Mouse (Mus musculus) kidney, adult 18-20 months (tissue): Measurements from ENCODE around the gene Cd96.
"Not testable (repeated sequence)": the region's sequence is repeated elsewhere in the genome, so short reads cannot be mapped to it uniquely, and the experiment has no call there.

ENCODE experiments used
- DNase-seq: peaks from one replicate; pipeline ENCODE4 v3.0.0; 2021

Gene Cd96

DNA sequence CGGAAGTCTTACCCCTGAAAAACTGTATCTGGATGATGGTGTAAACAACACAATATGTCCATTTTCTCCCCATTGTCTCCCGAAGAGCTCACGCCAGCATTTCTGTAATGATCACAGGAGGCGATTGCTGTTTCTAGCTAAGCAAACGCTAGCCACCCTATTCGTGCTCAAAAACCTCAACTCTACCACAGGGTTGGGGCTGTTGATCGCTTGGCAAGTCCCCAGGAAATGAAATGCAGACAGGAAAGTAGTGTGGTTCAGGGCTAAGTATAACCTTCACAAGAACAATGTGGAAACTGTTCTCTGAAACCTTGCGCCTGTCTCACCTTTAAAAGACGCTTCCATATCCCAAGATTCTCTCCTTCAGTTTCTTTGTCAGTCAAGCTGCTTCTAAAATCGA is at the start of gene Cd96:
Gene Cd96 (minus strand): TSS at position 232 of the 400 bp plus-strand sequence.
- DNase-seq, result no peak

DNA sequence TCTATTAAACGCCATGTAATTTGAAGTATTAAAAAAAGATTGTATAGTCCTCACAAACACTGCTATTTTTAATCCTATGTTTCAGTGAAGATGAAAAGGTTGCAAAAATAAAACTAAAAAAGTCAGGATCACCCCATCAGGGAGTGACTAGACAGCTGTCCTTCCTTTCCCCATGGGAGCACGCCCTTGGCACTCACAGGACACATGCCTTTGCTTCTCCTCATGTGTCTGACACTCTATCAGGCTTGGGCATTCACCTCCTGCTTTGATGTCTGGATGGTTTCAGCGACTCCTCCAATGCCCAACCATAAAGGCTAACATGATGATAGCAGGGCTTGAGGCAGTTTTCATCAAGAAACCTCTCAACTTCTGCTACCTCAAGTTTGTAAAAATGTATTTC is 46.9 kb upstream of the Cd96 start:
- DNase-seq, result no peak

DNA sequence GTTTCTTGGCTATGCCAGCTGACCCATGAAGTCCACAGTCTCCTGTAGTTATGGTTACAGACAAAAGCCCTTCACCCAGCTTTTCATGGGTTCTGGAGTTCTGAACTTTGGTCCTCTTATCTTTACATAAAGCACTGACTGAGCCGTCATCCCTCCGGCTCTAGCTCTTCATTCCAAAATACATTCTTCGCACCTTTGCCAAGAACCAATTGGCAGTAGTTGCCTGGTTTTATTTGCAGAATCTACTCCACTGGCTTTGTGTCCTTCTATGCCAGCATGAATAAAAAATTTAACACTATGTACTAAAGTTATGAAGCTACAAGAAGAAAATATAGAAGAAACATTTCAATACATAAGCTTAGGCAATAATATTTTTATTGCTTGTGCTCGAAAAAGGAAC is 45.3 kb upstream of the Cd96 start:
- DNase-seq, result no peak

DNA sequence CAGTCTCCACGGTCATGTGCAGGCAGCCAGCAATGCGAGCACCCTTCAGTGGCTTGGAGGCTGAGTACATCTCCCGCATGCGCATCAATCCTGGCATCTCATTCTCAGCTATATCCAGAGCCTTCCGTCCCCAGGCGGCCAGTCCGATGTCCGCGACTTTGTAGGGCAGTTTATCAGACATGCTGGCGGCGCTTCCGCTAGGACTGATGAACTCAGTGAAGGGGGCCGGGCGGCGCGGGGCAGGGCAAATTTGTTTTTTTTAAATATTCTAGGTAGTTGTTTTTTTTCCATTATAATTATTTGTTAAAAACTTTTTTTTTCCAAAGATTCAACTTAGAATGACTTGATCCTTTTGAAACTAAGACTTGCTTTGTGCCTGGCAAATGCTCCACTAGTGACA is 34.8 kb upstream of the Cd96 start, which contains the start of gene Gm4737:
Gene Gm4737 (minus strand): TSS at position 246 of the 400 bp plus-strand sequence.
- not testable (repeated sequence) for DNase-seq

DNA sequence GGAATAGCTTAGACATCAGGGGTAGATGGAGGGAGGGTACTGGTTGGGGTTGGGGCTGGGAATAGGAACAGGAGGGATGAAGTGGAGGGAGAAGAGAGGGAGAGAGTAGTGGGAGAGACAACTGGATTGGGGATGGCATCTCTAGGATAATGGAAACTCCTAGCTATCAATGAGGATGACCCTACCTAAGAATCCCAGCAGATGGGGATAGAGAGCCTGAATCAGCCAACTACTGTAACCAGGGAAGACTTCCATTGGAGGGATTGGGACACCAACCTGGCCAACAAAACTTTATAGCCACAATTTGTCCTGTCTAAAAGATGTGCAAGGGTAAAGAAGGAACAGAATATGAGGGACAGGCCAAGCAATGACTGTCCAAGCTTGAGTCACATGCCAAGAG is 31.1 kb upstream of the Cd96 start:
- DNase-seq, result no peak

DNA sequence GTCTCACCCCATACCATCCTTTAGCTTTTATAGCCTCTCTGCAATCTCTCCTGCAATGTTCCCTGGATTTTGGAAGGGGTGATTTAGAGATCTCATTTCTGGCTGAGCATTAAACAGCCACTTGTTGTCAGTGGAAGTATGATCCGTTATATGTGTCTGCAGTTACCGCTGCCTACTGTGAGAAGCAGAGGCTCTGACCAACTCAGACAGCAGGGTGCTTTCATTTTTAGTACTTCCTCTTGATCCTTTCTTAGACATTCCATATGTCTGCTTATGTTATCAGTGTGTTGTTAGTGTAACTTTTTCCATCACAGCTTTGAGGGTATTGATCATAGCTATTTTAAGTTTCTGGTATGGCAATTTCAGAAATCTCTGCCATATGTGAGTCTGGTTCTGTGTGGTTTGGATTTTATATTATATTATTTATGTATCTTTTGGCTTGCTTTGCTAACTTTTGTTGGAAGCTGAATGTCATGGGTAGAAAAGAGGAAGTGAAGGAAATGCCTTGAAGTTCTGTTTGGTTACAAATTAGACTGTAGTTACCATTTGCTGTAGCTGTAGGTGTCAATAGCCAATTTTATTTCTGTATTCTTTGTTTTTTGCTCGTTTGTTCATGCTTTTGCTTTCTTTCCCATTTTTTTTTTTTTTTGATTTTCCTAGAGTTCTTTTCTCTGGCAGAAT is 28.8 kb upstream of the Cd96 start:
- no peak for DNase-seq

DNA sequence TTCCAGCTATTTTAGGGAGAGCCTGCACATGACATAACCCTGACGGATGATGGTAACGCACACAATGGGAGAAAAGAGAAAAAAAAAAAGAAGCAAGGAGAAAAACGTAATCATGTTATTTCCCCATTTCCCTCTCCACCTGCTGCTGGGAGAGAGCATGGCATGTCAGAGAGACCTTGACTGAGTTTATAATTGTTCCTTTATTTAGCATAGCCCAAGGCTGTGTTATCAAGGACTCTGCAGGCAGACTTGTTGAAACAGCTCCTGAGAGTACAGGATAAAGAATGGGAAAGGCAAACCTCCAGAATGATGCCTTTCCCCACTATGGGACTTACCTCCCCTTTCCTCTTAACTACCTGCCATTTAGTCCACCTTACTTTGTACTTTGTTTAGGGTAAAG is 26.9 kb upstream of the Cd96 start:
- no peak for DNase-seq

DNA sequence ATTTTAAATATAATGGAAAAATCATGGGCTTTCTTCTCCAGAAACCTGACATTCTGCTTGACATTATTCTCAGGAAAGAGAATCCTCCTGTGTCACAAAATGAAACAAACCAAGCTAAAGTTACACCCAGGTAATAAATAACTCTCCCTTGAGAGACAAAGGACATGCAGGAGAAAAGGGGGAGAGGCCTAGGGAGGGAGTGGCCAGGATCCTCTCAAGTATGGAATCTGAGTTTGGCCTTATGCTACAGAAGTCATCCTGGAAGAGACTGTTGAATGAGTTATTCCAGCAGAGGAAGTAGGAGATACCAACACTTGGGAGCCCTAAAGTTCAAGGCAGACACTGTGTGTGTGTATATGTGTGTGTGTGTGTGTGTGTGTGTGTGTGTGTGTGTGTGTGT is 2.2 kb upstream of the Cd96 start:
- no peak for DNase-seq

DNA sequence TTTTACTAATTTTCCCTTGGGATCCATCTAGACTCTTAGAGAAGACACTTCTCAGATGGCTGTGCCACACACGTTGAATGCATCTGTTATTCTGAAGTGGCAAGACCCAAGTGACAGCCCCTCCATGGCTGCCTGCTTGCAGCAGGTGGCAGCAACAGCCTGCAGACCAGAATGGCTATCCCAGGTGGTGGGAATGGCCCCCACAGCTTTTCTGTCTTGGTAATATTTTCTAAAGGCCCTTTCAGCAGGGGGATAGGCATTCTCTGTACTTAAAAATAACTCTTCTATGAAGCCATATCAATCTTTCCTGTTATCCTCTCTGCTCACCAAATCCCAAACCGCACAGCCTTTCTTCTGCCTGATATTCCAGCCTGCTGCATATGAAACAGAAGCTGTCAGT is 1.4 kb upstream of the Cd96 start:
- DNase-seq, result no peak

DNA sequence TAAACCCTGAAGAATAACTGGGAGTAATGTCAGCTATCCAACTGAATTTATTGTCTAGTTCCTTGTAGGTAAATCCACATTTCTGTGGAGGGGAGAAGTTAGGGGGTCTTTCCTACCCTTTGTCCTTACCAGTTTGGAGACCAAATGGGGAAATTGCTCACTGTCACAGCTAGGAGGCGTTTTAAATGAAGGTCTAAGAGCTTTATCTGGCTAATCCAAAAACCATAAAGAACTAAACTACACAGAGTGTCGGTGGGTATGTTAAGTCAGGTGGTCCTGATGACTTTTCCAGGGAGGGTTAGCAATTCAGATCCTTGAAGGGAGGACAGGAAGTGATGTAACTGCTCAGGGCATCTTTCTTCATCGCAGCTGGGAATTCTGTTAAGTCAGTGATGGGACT is 556 bp upstream of the Cd96 start:
- DNase-seq, result no peak

DNA sequence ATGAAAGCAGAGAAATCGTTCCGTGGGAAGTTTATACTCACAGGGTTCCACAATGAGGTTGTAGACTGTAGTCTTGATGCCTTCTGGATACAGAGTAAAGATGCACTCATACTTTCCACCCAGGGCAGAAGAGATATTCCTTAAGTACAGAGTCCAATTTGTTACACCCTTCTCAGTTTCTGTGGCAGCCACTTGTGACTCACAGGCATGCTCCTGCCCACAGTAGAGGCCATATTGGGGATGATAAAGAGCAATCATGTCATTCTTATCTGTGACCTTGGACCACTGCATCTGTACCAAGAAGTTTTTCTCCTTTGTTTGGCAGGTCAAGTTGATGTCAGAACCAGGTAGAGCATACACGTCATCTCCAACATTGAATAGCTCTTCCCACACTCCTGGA is 2.4 kb downstream of the Cd96 start:
- no peak for DNase-seq

DNA sequence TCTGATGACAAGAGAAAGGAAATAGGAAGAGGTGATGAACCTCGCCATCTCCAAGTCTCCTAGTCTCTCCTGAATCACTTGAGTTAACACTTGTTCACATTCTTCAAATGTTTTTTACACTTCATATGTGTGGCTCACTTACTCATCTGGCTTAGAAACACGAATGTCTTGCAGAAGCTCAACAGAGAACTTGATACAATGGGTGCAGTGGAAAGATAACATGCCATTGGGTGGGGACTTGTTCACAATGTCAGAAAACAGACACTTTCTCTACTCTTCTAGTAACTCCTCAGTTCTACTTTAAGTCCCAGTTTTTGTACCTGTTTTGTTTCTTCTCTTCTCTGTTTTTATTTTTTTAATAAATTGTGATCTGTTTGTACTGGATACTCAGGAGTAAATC is 5.3 kb downstream of the Cd96 start:
- no peak for DNase-seq

DNA sequence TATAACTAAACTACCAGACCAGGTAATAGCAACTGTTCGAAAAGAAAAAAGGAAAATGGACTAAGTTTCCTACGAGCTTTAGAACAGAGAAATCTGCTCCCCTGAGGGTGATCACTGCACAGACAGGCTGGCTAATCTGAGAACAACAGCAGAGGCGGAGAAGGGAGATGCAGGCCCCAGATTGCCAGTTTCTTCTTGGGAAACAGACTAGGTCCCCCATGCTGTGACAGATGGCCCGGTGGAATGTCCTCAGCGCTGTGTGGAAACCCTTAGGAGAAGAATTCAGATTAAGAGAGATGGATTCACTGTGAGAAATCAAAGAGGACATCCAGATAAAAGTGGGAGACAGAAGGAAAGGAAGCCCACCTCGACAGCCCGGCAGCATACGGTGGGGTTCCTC is 10.5 kb downstream of the Cd96 start:
- DNase-seq, result no peak

DNA sequence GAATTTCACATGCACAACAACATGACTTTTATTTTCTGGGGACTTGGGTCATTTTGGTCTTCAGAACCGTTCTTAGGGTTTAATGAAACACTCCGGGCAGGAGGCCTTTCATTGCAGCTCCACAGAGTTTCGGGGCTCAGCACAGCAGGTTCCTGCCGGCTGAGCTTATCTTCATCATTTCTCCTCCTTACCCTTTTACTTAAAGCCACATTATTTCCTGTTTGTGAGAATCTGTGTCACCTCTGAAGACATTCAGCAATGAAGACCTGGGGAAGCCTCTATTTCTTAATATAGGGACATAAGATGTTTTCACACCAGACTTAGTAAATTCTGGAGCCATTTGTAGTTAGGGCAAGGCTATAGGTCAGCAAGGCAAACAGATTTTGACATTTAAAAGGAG is 12.6 kb downstream of the Cd96 start:
- DNase-seq, result no peak

DNA sequence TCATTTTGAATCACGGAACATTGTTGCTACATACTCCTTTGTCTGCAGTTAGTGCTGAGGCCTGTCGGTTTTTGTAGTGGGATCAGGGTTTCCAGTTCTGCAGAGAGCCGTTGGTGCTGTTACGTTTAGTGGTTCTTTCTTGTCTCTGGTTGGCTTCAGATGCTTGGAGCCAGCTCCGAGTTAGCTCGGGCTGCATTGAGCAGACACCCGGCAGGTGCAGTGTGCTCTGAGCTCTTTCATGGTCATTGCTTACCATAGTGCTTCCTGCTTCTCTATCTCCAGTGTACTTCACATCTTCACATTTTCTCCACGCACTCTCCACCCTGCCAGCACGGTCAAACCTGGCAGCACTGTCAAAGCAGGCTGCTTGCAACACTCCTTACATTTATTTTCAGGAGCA is 15.6 kb downstream of the Cd96 start:
- DNase-seq, result no peak

DNA sequence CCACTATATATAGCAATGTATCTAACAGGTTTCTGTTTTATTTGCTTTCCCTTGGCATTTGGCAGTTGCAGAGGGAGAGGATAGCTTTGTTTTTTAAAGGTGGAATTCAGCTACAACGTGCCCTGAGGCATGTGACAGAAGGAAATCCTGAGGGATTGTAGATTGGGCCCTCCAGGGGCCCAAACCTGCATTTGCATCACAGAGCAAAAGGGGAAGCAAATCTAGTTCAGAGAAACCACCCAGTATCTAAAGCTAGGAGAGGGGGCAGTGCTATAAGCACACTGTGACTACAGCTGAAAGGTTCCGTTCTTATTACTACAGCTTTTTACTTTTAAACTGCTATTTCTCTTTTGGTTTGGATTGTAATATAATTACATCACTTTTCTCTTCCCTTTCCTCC is 18.3 kb downstream of the Cd96 start:
- no peak for DNase-seq

DNA sequence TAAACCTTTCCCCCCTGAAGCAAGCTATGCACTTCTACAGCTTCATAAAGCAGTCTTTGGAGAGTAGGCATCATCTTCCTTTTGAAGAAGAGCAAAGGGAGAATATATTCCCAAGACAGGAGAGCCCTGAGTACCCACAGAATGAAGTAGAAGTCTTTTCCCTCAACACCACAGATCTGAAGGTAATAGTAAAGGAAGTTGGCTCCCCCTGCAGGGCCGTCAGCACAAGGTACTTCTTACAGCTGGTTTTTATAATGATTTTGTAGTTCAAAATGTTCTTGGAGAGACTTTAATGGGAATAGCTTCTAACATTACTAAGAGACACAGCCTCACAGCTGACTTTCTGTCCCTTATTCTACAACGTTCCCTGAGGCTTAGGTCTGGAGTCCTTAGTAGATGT is 19.8 kb downstream of the Cd96 start:
- DNase-seq, result peak; percentile 21

DNA sequence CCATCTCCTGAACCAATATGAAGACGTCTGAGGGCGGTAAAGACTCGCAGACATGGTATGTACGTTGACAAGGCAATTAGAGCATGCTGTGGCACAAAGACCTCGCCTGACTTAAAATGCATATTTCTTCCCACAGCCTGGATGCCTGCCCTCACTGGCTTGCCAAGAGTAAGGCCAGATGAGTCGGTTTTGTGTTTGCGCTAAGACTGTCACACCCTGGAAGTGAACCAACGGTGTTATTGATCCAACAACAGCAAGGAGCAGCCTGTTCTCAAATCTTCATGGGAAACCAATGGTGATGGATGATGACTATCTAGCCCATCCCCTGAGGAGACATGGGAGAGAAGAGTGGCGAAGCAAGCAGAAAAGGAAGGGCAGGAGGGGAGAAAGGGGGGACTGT is 22.6 kb downstream of the Cd96 start:
- no peak for DNase-seq

DNA sequence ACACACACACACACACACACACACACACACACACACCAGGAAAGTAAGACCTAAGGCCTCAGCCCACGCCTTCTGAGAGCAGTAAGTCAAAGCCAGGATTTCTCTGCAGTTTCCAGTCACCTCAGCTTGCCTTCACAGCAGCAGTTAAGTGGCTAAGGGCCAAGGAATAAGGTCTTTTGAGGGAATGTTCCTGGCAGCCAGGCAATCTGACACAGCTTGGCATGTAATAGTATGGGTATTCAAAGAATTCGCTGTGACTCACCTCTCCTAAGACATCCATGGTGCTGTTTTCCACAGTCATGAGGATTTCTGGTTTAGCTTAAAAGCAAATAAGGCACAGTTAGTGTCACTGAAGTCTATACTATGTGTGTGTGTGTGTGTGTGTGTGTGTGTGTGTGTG is 25.6 kb downstream of the Cd96 start:
- DNase-seq, result peak; percentile 30

DNA sequence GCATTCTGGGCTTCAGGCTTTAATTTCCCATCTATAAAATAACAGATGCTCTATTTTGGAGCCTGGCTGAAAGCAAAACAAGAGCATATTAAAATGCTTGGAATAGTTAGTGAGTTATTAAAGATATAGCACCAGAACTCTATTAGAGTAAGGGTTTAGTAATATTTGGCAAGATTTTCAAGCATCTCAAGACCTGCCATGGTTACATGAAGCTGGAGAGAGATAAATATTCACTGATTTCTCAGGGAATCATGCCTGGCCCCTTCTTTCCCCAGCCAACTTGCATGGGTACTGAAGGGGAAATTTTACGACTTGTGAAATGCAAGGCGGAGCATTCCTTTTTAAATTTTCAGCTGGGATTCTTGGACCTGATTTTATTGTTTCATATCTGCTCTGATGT is 27.1 kb downstream of the Cd96 start:
- DNase-seq, result no peak

DNA sequence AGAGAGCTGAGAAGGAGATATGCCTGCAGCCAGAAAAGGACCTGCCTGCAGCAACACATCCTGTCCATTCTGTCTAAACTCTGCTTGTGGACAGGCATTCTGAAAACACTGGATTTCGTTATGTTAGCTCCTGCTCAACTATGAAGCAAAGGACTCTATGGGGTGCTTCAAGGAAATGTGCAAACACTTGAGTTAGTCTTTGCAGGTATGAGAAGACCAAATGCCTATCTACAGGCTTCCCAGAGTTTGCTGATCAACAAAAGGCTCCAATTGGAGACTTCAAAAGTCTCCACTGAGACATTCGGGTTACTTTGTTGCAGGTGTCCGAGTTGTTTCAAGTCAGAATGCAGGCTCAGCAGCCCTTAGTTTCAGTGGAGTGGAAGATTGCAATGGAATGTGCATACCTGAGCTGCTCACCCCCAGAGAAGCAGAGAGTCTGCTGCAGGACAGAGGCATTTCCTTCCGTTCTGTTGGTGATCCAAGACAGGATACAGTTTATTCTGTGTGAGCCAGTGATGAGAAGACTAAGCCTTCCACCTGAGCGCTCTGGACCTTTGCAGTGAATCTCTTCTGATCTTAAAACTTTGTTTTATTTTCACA is 33.1 kb downstream of the Cd96 start:
- DNase-seq, result no peak

DNA sequence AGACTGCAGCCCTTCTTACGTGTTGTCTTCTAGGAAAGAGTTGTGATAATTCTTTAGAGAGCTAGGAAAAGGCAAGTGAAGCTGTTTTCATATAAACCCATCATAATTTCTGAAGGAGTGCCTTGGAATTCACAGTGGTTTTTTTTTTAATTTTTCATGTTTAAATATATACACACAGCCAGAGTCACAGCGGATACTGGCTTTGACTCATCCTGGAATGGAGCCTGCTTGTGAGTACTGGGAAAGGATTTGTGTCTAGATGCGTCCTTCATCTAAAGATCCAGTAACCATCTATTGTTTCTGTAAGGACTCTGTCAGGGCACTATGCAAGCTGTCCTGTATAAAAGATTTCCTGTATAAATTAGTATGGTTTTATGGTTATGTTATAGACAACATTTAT is 52.1 kb downstream of the Cd96 start:
- no peak for DNase-seq

DNA sequence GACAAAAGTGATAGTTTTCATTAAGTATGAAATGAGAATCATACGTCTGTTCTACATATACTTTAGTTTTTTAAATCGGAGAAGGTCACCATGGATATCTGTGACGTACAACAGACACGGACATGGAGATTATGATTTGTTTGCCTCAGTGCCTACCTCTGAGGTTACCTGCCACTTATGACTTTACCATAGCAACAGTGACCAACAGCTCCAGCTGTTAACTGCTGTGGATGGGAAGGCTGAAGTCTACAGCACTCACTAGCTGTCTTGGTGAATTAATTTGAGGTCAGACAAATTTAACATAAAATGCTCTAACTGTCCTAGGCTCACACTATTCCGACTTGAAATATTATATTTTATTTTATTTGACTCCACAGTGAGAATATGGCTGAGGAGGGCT is 56.8 kb downstream of the Cd96 start:
- DNase-seq, result no peak

DNA sequence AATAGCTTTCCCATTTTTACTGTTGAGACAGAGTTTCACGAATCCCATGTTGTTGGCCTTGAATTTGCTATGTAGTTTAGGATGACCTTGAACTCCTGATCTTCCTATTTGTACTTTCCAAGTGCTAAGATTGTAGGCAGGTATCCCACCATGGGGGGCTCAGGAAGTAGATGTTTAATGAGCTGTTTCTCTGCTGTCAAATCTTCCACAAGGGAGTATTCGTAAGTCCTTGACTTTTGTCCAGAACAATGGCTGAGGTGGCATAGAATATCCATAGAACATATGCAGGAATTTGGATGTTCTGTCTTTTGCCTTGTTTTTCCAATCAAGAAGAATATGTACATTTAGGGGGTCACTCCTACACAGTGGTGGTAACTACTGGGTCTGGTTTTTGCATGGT is 73.1 kb downstream of the Cd96 start:
- no peak for DNase-seq

DNA sequence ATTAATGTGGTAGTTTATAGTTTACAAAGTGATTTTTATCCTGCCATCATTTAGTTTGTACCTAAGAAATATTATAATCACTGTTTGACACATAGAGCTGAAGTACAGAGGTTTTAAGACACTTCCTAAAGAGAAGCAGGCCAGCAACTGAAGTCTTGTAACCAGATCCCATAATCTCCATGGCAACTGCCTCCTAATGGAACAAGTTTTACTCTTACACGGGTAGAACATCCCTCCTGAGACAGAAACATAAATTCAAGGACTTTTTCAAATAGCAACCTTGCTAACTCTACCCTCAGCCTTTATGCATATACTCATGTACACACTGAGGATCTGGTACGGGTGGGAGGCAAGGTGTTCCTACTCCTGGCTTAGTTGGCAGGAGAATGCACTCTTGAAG is 83.8 kb downstream of the Cd96 start:
- DNase-seq, result no peak
